Mouse (Mus musculus): ENCODE results near the gene Olfr1205. TPM values are rescaled to one million over a fixed set of nuclear protein-coding genes. Genes with fewer than 3 reads are reported as not detected.

The Olfr1205 gene
- polyA plus RNA-seq (2014; fragmentation: Illumina TruSeq; extraction: RNeasy Lipid Tissue Mini Kit (QIAGEN cat#74804); ENCODE audit: insufficient read depth, low read depth, low replicate concordance), result not detected

DNA sequence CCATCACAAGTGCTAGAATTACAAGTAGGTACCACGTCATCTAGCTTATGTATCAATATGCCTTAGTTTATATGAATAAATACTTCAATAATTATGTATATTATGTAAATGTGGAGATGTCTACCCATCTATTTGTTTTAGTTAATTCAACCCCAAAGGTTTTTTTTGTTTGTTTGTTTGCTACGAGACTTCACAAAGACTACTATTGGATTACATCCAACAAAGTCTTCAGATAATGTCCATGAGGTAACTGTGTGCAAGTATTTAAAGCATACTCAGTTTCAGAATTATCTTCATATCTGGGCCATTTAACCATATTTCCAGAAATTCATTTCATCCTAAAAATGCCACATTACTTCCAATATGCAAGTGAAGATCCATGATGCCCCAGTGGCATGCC, at the start of gene Olfr1205:
Olfr1205 (plus strand) TSS at position 301 of the 400 bp plus-strand sequence.

GRCm38 (mm10) chr2:88792736-88793135, 36.8 kb upstream of the Olfr1205 start, which contains the start of gene Olfr1201:
Olfr1201 (plus strand) TSS chr2:88793036.

DNA sequence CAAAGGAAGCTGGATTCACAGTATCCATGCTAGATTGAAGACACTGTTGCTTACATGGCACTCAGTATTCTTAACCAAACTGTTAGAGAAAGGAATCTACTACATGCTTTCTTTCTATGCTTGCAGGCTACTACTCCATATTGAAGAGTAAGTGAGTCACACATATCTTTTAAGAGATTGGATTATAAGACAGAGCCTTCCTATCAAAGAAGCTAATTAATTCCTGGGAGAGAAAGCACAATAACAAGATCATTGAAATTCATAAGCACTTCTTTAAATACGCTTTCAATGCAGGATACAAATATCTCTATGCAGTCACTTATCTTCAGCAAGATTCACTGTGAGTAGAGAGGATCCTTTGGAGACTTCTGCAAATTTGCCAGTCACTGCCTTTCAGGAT, 15.3 kb upstream of the Olfr1205 start, which contains the start of gene Olfr1202:
Olfr1202 (plus strand) TSS at position 301 of the 400 bp plus-strand sequence.

DNA sequence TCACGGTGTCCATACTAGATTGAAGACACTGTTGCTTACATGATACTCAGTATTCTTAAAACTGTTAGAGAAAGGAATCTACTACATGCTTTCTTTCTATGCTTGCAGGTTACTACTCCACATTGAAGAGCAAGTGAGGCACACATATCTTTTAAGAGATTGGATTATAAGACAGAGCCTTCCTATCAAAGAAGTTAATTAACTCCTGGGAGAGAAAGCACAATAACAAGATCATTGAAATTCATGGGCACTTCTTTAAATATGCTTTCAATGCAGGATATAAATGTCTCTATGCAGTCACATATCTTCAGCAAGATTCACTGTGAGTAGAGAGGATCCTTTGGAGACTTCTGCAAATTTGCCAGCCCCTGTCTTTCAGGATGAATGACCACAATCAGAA, 19.5 kb downstream of the Olfr1205 start, which contains the start of gene Olfr1204:
Olfr1204 (plus strand) TSS at position 301 of the 400 bp plus-strand sequence.

DNA sequence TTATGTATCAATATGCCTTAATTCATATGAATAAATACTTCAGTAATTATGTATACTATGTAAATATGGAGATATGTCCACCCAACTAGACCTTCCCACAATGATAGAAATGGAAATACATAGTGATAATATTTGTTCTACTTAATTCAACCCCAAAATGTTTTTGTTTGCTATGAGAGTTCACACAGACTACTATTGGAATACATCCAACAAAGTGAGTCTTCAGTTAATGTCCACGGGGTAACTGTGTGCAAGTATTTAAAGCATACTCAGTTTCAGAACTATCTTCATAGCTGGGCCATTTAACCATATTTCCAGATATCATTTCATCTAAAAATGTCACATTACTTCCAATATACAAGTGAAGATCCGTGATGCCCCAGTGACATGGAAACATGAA, 33.4 kb downstream of the Olfr1205 start, which contains the start of gene Olfr1206:
Olfr1206 (plus strand) TSS at position 301 of the 400 bp plus-strand sequence.

Other genes with a start within 250 kb of the Olfr1205 start
- not detected for gene Olfr1189, start 243.3 kb upstream of the Olfr1205 start, polyA plus RNA-seq (2014; fragmentation: Illumina TruSeq; extraction: RNeasy Lipid Tissue Mini Kit (QIAGEN cat#74804); ENCODE audit: insufficient read depth, low read depth, low replicate concordance)
- gene Olfr1191-ps1, start 189.2 kb upstream of the Olfr1205 start, polyA plus RNA-seq (2014; fragmentation: Illumina TruSeq; extraction: RNeasy Lipid Tissue Mini Kit (QIAGEN cat#74804); ENCODE audit: insufficient read depth, low read depth, low replicate concordance), result not detected
- not detected for gene Olfr1192-ps1, start 181.2 kb upstream of the Olfr1205 start, polyA plus RNA-seq (2014; fragmentation: Illumina TruSeq; extraction: RNeasy Lipid Tissue Mini Kit (QIAGEN cat#74804); ENCODE audit: insufficient read depth, low read depth, low replicate concordance)
- not detected for gene Olfr1193, start 154.1 kb upstream of the Olfr1205 start, polyA plus RNA-seq (2014; fragmentation: Illumina TruSeq; extraction: RNeasy Lipid Tissue Mini Kit (QIAGEN cat#74804); ENCODE audit: insufficient read depth, low read depth, low replicate concordance)
- gene Olfr1195, start 140.6 kb upstream of the Olfr1205 start, polyA plus RNA-seq (2014; fragmentation: Illumina TruSeq; extraction: RNeasy Lipid Tissue Mini Kit (QIAGEN cat#74804); ENCODE audit: insufficient read depth, low read depth, low replicate concordance), result not detected
- gene Olfr1196, start 125.1 kb upstream of the Olfr1205 start, polyA plus RNA-seq (2014; fragmentation: Illumina TruSeq; extraction: RNeasy Lipid Tissue Mini Kit (QIAGEN cat#74804); ENCODE audit: insufficient read depth, low read depth, low replicate concordance), result not detected
- not detected for gene Olfr1197, start 97.4 kb upstream of the Olfr1205 start, polyA plus RNA-seq (2014; fragmentation: Illumina TruSeq; extraction: RNeasy Lipid Tissue Mini Kit (QIAGEN cat#74804); ENCODE audit: insufficient read depth, low read depth, low replicate concordance)
- gene Olfr1198, start 78.4 kb upstream of the Olfr1205 start, polyA plus RNA-seq (2014; fragmentation: Illumina TruSeq; extraction: RNeasy Lipid Tissue Mini Kit (QIAGEN cat#74804); ENCODE audit: insufficient read depth, low read depth, low replicate concordance), result not detected
- not detected for gene Olfr1199, start 69.3 kb upstream of the Olfr1205 start, polyA plus RNA-seq (2014; fragmentation: Illumina TruSeq; extraction: RNeasy Lipid Tissue Mini Kit (QIAGEN cat#74804); ENCODE audit: insufficient read depth, low read depth, low replicate concordance)
- not detected for gene Olfr1200, start 59.2 kb upstream of the Olfr1205 start, polyA plus RNA-seq (2014; fragmentation: Illumina TruSeq; extraction: RNeasy Lipid Tissue Mini Kit (QIAGEN cat#74804); ENCODE audit: insufficient read depth, low read depth, low replicate concordance)
- not detected for gene Olfr1201, start 36.7 kb upstream of the Olfr1205 start, polyA plus RNA-seq (2014; fragmentation: Illumina TruSeq; extraction: RNeasy Lipid Tissue Mini Kit (QIAGEN cat#74804); ENCODE audit: insufficient read depth, low read depth, low replicate concordance)
- not detected for gene Olfr1202, start 15.2 kb upstream of the Olfr1205 start, polyA plus RNA-seq (2014; fragmentation: Illumina TruSeq; extraction: RNeasy Lipid Tissue Mini Kit (QIAGEN cat#74804); ENCODE audit: insufficient read depth, low read depth, low replicate concordance)
- not detected for gene Olfr1204, start 19.6 kb downstream of the Olfr1205 start, polyA plus RNA-seq (2014; fragmentation: Illumina TruSeq; extraction: RNeasy Lipid Tissue Mini Kit (QIAGEN cat#74804); ENCODE audit: insufficient read depth, low read depth, low replicate concordance)
- gene Olfr1206, start 33.5 kb downstream of the Olfr1205 start, polyA plus RNA-seq (2014; fragmentation: Illumina TruSeq; extraction: RNeasy Lipid Tissue Mini Kit (QIAGEN cat#74804); ENCODE audit: insufficient read depth, low read depth, low replicate concordance), result not detected
- gene Olfr1208, start 72.6 kb downstream of the Olfr1205 start, polyA plus RNA-seq (2014; fragmentation: Illumina TruSeq; extraction: RNeasy Lipid Tissue Mini Kit (QIAGEN cat#74804); ENCODE audit: insufficient read depth, low read depth, low replicate concordance), result not detected
- not detected for gene Olfr1209, start 85.4 kb downstream of the Olfr1205 start, polyA plus RNA-seq (2014; fragmentation: Illumina TruSeq; extraction: RNeasy Lipid Tissue Mini Kit (QIAGEN cat#74804); ENCODE audit: insufficient read depth, low read depth, low replicate concordance)
- not detected for gene Olfr1211, start 108.4 kb downstream of the Olfr1205 start, polyA plus RNA-seq (2014; fragmentation: Illumina TruSeq; extraction: RNeasy Lipid Tissue Mini Kit (QIAGEN cat#74804); ENCODE audit: insufficient read depth, low read depth, low replicate concordance)
- gene Olfr1212, start 124.2 kb downstream of the Olfr1205 start, polyA plus RNA-seq (2014; fragmentation: Illumina TruSeq; extraction: RNeasy Lipid Tissue Mini Kit (QIAGEN cat#74804); ENCODE audit: insufficient read depth, low read depth, low replicate concordance), result not detected
- not detected for gene Gm13762, start 150.5 kb downstream of the Olfr1205 start, polyA plus RNA-seq (2014; fragmentation: Illumina TruSeq; extraction: RNeasy Lipid Tissue Mini Kit (QIAGEN cat#74804); ENCODE audit: insufficient read depth, low read depth, low replicate concordance)
- gene Olfr1214, start 162.9 kb downstream of the Olfr1205 start, polyA plus RNA-seq (2014; fragmentation: Illumina TruSeq; extraction: RNeasy Lipid Tissue Mini Kit (QIAGEN cat#74804); ENCODE audit: insufficient read depth, low read depth, low replicate concordance), result not detected
- not detected for gene Olfr1215, start 177.2 kb downstream of the Olfr1205 start, polyA plus RNA-seq (2014; fragmentation: Illumina TruSeq; extraction: RNeasy Lipid Tissue Mini Kit (QIAGEN cat#74804); ENCODE audit: insufficient read depth, low read depth, low replicate concordance)
- not detected for gene Olfr1216, start 188.6 kb downstream of the Olfr1205 start, polyA plus RNA-seq (2014; fragmentation: Illumina TruSeq; extraction: RNeasy Lipid Tissue Mini Kit (QIAGEN cat#74804); ENCODE audit: insufficient read depth, low read depth, low replicate concordance)
- not detected for gene Olfr1217, start 202.3 kb downstream of the Olfr1205 start, polyA plus RNA-seq (2014; fragmentation: Illumina TruSeq; extraction: RNeasy Lipid Tissue Mini Kit (QIAGEN cat#74804); ENCODE audit: insufficient read depth, low read depth, low replicate concordance)
- not detected for gene Olfr1218, start 231.4 kb downstream of the Olfr1205 start, polyA plus RNA-seq (2014; fragmentation: Illumina TruSeq; extraction: RNeasy Lipid Tissue Mini Kit (QIAGEN cat#74804); ENCODE audit: insufficient read depth, low read depth, low replicate concordance)

All from lung, adult 10 weeks (tissue).